Mouse (Mus musculus) left cerebral cortex, adult 6 months (tissue): ENCODE data around the gene Grin2b. TPM values are rescaled to one million over a fixed set of nuclear protein-coding genes. Genes with fewer than 3 reads are reported as not detected.

Experiments
- long read RNA-seq, 2 experiments: library from polyadenylated mRNA; unstranded; transcript quantifications; one replicate each; pipeline ENCODE4 v2.0.0; 2019 to 2020
- polyA plus RNA-seq: library from polyadenylated mRNA; unstranded; fragments of <200 nt; fragmentation: Nextera tagmentation; gene quantifications from 2 replicates; pipeline ENCODE4 v1.2.3, GENCODE M21; 2021

Grin2b gene
- 120 and 143 TPM in 2 replicates for polyA plus RNA-seq
- long read RNA-seq, experiment 1, partial matches to known transcripts, result 19 of 62 reads
- long read RNA-seq, experiment 1, other reads (novel, unspliced or antisense), result 43 of 62 reads
- long read RNA-seq, experiment 2, transcript Grin2b-207 (3 exons, 241 nt), result major isoform, 8 of 145 reads
- long read RNA-seq, experiment 2, partial matches to known transcripts, result 40 of 145 reads
- long read RNA-seq, experiment 2, other reads (novel, unspliced or antisense), result 97 of 145 reads

DNA sequence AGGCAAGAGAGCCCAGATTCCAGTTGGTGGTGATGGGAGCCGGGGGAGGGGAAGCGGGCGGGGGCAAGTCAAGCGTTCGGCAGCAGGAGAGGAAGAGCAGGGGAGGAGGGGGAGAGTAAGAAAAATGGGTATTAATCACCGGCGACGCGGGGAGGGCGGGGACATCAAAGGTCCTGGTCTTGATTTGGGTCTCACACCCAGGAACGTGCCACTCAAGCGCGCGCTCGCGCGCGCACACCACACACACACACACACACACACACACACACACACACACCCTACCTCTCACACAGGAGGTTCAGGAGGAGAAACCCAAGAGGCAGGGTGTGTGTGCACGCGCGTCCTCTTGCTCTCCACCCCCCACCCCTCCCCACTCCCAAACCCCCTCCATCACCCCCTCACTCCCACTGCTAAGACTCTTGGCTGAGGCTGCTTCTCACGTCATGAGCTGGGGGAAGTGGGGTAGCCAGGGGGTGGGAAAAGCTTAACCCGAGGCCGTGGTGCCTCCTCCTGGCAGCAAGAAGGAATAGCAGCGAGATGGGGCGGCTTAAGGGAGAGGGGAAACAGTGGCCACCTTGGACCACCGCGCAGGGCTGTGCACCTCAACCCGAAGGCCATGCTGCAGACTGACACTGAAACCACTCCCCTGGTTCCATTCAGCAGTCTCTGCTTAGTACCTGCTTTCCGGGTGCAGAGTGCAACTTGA, at the start of gene Grin2b:
TSS of gene Grin2b (minus strand) at position 321 of the 706 bp plus-strand sequence.

Other genes starting within 250 kb of the Grin2b start
- gene Gm8994, start 154.0 kb upstream of the Grin2b start, polyA plus RNA-seq, result not detected in 2 replicates
- not detected in 2 replicates for gene E330021D16Rik, start 242.1 kb upstream of the Grin2b start, polyA plus RNA-seq